Mouse (Mus musculus) liver, adult 2 months (tissue): Measurements from ENCODE around the gene Hmga1b. TPM values are rescaled to one million over a fixed set of nuclear protein-coding genes. Genes with fewer than 3 reads are reported as not detected.

Source experiments
- DNase-seq: peaks from one replicate; pipeline ENCODE4 v3.0.0-alpha.2; 2011; ENCODE audit warnings: low read depth, low spot score; ENCODE audit errors: extremely low read depth
- H3K27ac ChIP-seq: fragments of 200-500 bp; replicated peaks from 2 replicates; pipeline ENCODE4 v1.5.1; 2012; ENCODE audit warnings: low read depth, mild to moderate bottlenecking, control low read depth, inconsistent platforms, low read length; ENCODE audit not compliant: insufficient read depth
- H3K27me3 ChIP-seq: fragments of 200-500 bp; 2 replicates; pipeline ENCODE4 v1.6.1; 2012; ENCODE audit warnings: mild to moderate bottlenecking, moderate library complexity, low read length, inconsistent platforms; ENCODE audit not compliant: control insufficient read depth, insufficient read depth
- H3K36me3 ChIP-seq: fragments of 200-500 bp; 2 replicates; pipeline ENCODE4 v1.6.1; 2012; ENCODE audit warnings: low read length, inconsistent platforms; ENCODE audit not compliant: control insufficient read depth, insufficient read depth
- H3K4me1 ChIP-seq: fragments of 200-500 bp; 2 replicates; pipeline ENCODE4 v1.6.1; 2011; ENCODE audit warnings: low read length; ENCODE audit not compliant: control insufficient read depth, insufficient read depth
- H3K4me3 ChIP-seq: fragments of 200-500 bp; 2 replicates; pipeline ENCODE4 v1.5.1; 2011; ENCODE audit warnings: low read depth, mild to moderate bottlenecking, control low read depth, low read length, moderate library complexity; ENCODE audit not compliant: insufficient read depth
- H3K79me2 ChIP-seq: fragments of 200-500 bp; 2 replicates; pipeline ENCODE4 v1.6.1; 2012; ENCODE audit warnings: inconsistent platforms, mild to moderate bottlenecking, low read length, moderate library complexity; ENCODE audit not compliant: control insufficient read depth, insufficient read depth
- H3K9ac ChIP-seq: fragments of 200-500 bp; 2 replicates; pipeline ENCODE4 v1.6.1; 2012; ENCODE audit warnings: low read depth, mild to moderate bottlenecking, control low read depth, inconsistent platforms, low read length
- CTCF ChIP-seq: fragments of 200-500 bp; IDR thresholded peaks from 2 replicates; pipeline ENCODE4 v1.5.1; 2011; ENCODE audit warnings: low read depth, low read length, control low read depth
- POLR2A ChIP-seq: fragments of 200-500 bp; IDR thresholded peaks from 2 replicates; pipeline ENCODE4 v1.6.1; 2011; ENCODE audit warnings: low read length, control low read depth; ENCODE audit not compliant: insufficient read depth; ENCODE audit errors: extremely low read depth
- WGBS: fragments of 180-500 bp; shearing (Covaris S2); methylation state at CpG from one replicate; pipeline ENCODE4 v1.1.7; 2018; 5-methylcytosine and 5-hydroxymethylcytosine counted together
- polyA plus RNA-seq: library from polyadenylated mRNA; depleted of rRNA; stranded (reverse); fragments of >200 nt; gene quantifications from 2 replicates; pipeline ENCODE4 v1.2.3, GENCODE M21; 2012
- total RNA-seq: library from RNA; depleted of rRNA; stranded (reverse); fragments of >200 nt; gene quantifications from 2 replicates; pipeline ENCODE4 v1.2.3, GENCODE M21; 2014

The Hmga1b gene
- total and polyA plus RNA-seq, 2 experiments, result 0.12 to 0.55 TPM

GRCm38 (mm10) chr11:120768206-120768605, 5.6 kb downstream of the Hmga1b start:
- no peak for DNase-seq
- H3K9ac ChIP-seq, result no peak overlapping the region
- no peak overlapping the region for H3K27ac ChIP-seq
- H3K27me3 ChIP-seq, result no peaks in the 10 kb centered on the region
- WGBS, result 78% methylated on average over 1 of the region's 1 CpGs
- no peaks in the 10 kb centered on the region for H3K36me3 ChIP-seq
- H3K4me3 ChIP-seq, result no peak overlapping the region
- TF ChIP-seq CTCF (no peak), POLR2A (no peak)
- no peaks in the 10 kb centered on the region for H3K4me1 ChIP-seq
- H3K79me2 ChIP-seq, result no peaks in the 10 kb centered on the region

- TF ChIP-seq CTCF, result no peak
- TF ChIP-seq POLR2A, result no peak
Observed at GRCm38 (mm10) chr11:120772749-120773148, 10.2 kb downstream of the Hmga1b start.

GRCm38 (mm10) chr11:120773463-120774190, 11.0 kb downstream of the Hmga1b start:
- Histone ChIP-seq H3K4me3 (no peak overlapping the region), H3K79me2 (no peaks in the 10 kb centered on the region), H3K9ac (no peak overlapping the region), H3K27ac (no peak overlapping the region), H3K36me3 (no peaks in the 10 kb centered on the region), H3K4me1 (no peaks in the 10 kb centered on the region), H3K27me3 (no peaks in the 10 kb centered on the region)
- no peak for DNase-seq
- WGBS, result 92% methylated on average over 7 of the region's 7 CpGs
- TF ChIP-seq POLR2A (no peak), CTCF (no peak)

More at GRCm38 (mm10) chr11:120772749-120773148, 10.2 kb downstream of the Hmga1b start:
- Histone ChIP-seq H3K79me2 (no peaks in the 10 kb centered on the region), H3K9ac (no peak overlapping the region), H3K4me3 (no peak overlapping the region), H3K4me1 (no peaks in the 10 kb centered on the region), H3K36me3 (no peaks in the 10 kb centered on the region), H3K27me3 (no peaks in the 10 kb centered on the region), H3K27ac (no peak overlapping the region)
- 93% methylated on average over 3 of the region's 3 CpGs for WGBS
- no peak for DNase-seq

- Histone ChIP-seq H3K4me1 (no peaks in the 10 kb centered on the region), H3K9ac (no peak overlapping the region), H3K27me3 (no peaks in the 10 kb centered on the region), H3K4me3 (no peak overlapping the region), H3K27ac (no peak overlapping the region), H3K36me3 (no peaks in the 10 kb centered on the region), H3K79me2 (no peaks in the 10 kb centered on the region)
- 23% methylated on average over 15 of the region's 15 CpGs for WGBS
- DNase-seq, result peak; percentile 74
- TF ChIP-seq POLR2A (no peak), CTCF (peak; percentile 100)
Observed at GRCm38 (mm10) chr11:120775774-120776469, 13.3 kb downstream of the Hmga1b start.

GRCm38 (mm10) chr11:120777123-120777522, 14.5 kb downstream of the Hmga1b start:
- no peak overlapping the region for H3K9ac ChIP-seq

More at GRCm38 (mm10) chr11:120777123-120777522, 14.5 kb downstream of the Hmga1b start:
- Histone ChIP-seq H3K4me3 (no peak overlapping the region), H3K36me3 (no peaks in the 10 kb centered on the region), H3K27me3 (no peaks in the 10 kb centered on the region), H3K79me2 (no peaks in the 10 kb centered on the region), H3K27ac (no peak overlapping the region), H3K4me1 (no peaks in the 10 kb centered on the region)
- WGBS, result 44% methylated on average over 6 of the region's 6 CpGs
- no peak for TF ChIP-seq CTCF
- TF ChIP-seq POLR2A, result no peak
- DNase-seq, result no peak
